Mouse (Mus musculus): ENCODE measurements around the gene Ak9.
"Not testable (repeated sequence)": the region's sequence is repeated elsewhere in the genome, so short reads cannot be mapped to it uniquely, and the experiment has no call there.

The Ak9 gene

GRCm38 (mm10) chr10:41332533-41333043 lies 28.8 kb downstream of the Ak9 start:
- no peak for DNase-seq

- no peak for DNase-seq
Measured at GRCm38 (mm10) chr10:41341346-41341745, 37.6 kb downstream of the Ak9 start.

DNA sequence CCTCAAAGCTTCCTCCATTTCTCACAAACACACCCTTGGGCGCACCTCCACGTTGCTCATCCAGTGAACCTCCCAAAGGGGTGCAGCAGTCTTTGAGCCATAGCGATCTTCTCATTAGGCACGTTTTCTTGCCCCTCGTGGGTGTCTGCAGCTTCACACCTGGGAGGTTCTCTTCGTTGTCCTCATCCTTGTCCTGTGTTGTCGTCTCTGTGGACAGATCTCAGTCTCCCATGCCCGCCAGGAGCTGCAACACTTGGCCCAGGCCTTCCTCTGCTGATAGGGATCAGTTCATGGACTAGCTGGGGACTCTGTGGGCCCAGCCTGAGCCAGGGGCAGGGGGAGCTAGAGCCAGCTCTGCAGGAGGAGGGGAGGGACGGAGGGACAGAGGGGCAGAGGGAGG lies 61.3 kb downstream of the Ak9 start:
- DNase-seq: no peak

DNA sequence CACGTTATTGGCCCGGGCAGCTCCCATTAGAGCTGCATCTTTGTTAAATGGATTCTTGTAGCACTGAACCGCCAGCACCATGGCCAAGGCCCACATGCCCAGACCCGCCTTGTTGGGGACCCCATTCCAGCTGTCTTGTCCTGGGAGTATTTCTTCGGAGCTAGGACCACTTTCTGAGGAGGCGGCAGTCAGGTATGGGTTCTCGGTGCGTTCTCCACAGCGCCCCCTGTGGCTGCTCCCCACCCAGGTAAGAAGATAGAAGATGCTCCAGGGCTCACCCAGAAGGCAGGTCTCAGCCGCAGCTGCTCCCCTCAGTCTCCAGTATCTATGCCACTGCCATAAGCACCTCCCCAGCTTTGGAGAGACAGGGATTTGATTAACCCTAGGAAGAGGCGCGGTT lies 76.7 kb downstream of the Ak9 start:
- no peak for DNase-seq

- DNase-seq: peak; percentile 22 to 39
Measured at GRCm38 (mm10) chr10:41385506-41386221, 81.9 kb downstream of the Ak9 start.

DNA sequence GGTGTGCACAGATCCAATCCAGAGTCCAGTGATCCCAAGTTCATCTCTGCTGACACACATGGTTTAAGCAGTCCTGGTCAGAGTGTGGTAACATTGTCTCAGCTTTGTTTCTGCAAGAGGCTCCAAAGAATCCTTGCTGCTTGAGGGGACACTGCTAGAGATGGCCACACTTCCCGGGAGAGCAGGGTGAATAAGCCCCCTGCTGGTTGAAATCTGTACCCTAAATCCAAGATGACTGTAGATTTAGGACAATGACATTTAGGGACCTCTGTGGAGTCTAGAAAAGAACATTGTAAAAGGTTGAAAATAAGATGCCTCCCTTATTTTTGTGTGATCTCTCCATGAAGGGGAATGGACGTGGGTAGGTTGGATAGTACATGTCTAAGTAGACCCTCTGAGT lies 89.8 kb downstream of the Ak9 start:
- DNase-seq: no peak

DNA sequence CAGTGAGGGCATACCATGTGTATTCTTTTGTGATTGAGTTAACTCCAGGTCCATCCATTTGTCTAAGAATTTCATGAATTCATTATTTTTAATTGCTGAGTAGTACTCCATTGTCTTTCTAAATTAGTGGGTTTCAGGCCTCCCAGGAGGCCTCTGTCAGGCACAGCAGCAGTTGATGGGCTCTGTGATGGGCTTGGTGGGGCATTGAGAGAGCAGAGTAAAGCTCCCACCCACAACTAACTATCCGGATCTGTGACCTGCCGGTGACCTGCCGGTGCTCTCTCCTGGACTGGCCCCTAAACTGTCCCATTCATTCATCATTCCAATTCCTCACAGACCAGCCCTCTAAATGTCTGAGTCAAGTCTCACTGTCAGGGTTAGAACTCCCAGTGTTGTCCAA lies 97.3 kb downstream of the Ak9 start:
- DNase-seq: no peak

- no peak for DNase-seq
Measured at GRCm38 (mm10) chr10:41403364-41403763, 99.6 kb downstream of the Ak9 start.

DNA sequence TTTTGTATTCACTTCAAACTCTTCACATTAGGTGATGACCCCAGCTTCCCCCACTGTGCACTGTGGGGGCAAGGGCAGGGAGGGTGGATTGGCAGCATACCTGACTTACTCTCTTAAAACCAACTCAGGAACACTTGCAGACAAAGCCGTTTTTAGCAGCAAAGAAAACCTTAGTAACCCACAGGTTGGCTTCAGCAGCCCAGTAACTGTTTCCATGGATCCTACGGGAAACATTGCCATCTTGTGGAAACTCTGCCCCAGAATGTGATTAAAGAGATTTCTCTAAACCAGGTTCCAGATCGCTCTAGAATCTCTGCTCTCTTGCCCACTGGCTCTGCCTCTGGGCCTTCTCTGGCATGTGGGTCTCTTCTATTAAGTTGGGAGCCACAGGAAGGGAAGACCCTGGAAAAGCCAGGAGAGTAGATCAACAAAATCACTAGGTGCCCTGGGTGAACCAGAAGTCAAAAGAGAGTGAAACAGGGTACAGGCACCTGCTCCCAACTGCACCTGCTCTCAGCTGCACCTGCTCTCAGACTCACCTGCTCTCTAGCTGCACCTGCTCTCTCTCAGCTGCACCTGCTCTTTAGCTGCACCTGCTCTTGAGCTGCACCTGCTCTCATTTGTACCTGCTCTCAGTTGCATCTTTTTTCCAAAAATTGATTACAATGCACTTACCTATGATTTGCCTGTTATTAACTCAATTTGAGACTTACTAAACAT lies 100.3 kb downstream of the Ak9 start:
- DNase-seq: peak in 1 of 2 experiments; percentile 23

DNA sequence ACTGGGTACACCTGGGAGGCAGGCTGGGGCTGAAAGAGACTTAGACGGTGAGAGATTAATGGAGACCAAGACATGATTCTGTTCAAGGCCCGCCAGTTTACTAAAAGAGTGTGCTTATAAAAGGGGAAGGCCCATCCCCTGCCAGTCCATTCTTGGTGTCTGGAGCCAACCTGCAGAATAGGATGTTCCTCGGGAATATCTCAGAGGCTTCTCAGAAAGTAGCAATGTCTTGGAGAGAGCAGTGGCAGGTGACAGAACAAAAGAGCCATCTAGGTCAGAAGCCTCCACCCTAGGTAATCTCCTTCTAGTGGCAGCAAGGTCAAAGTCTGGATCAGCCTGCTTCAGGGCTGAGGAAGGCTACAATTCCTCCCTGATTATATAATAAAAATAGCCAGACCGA lies 106.4 kb downstream of the Ak9 start:
- not testable (repeated sequence) for DNase-seq

DNA sequence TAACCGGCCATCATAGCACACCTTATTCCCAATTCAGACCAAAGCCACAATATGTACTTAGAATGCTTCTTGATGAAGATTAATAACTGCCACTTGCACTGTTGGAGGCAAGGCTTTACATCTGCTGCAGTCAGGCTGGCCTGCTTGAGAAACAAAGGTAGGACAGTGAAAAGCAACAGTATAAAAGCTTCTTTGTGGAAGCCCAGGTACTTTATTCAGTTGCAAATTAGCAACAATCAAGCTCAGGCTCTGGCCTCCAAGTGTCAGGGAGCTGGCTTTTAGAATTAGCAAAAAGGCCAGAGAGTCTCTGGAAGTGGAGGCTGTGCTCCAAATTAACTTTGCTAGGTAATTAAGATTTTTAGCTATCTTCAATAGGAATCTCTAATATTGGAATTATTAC lies 107.0 kb downstream of the Ak9 start:
- not testable (repeated sequence) for DNase-seq

GRCm38 (mm10) chr10:41413471-41413870 lies 109.7 kb downstream of the Ak9 start:
- not testable (repeated sequence) for DNase-seq

- DNase-seq: not testable (repeated sequence)
Measured at GRCm38 (mm10) chr10:41415368-41415767, 111.6 kb downstream of the Ak9 start.

GRCm38 (mm10) chr10:41420496-41421200 lies 116.9 kb downstream of the Ak9 start:
- DNase-seq: no peak

- no peak for DNase-seq
Measured at GRCm38 (mm10) chr10:41423681-41424080, 119.9 kb downstream of the Ak9 start.

DNA sequence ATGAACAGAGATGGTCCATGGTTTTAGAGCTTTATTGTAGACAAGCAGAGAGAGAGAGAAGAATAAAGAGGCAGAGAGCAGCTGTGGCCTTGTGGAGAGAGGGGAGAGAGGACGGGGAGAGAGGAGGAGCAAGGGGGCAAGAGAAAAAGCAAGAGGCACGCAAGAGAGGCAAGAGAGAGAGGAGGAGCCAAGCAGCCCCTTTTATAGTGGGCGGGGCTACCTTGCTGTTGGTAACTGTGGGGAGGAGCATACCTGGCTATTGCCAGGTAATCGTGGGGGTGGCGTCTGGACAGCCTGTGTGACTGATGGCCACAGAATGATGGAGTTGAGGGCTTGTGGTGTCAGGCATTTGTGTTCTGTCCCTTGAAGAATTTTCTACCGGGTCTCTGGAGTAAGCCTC lies 122.6 kb downstream of the Ak9 start:
- DNase-seq: no peak

DNA sequence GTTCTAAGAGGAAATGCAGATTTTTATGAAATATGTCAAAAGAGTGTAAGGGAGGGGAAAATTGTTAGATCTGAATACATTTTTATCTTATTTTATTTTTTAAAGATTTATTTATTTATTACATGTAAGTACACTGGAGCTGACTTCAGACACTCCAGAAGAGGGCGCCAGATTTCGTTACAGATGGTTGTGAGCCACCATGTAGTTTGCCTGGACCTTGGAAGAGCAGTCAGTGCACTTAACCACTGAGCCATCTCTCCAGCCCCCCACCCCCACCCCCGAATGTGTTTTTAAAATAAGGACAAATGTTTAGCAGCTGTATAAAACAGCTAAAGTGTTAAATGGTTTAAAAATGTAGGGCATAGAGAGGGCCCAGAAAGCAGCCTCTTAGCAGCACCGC lies 130.8 kb downstream of the Ak9 start:
- peak; percentile 72 to 85 for DNase-seq

GRCm38 (mm10) chr10:41435141-41435540 lies 131.4 kb downstream of the Ak9 start:
- DNase-seq: no peak

DNA sequence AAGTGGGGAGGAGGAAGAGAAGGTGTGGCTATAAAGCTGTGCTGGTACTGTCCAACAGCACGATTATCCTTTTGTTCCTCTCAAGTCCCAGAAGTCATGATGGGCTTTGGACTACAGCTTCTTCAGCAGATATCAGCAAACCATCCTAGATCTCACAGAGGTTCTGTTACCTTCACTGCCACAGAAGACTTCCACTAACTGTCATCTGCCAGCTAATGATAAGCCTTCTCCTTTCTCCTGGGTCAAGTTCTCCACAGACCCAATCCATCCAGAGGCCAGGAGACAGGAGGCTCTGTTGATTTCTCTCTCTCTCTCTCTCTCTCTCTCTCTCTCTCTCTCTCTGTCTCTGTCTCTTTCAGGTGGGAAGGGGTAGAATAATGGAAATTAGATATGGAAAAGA lies 144.4 kb downstream of the Ak9 start:
- DNase-seq: no peak

DNA sequence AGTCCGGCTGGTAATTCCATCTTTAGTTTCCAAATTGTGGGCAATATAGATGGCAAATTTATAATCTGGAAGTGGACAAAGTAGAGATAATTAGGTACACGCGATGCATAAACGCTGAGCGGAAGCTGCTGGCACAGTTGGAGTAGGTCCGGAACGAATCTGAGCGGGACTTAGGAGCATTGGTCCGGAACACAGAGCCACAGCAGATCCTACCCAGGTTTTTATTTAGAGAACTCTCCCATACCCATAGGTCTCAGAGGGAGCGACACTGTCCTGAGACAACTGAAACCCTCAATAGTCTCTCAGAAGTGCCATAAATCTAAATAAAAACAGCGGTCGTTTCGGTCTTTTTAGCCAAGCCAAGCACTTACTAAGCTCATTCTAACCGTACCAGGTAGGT lies 145.9 kb downstream of the Ak9 start:
- DNase-seq: peak; percentile 43 to 63

DNA sequence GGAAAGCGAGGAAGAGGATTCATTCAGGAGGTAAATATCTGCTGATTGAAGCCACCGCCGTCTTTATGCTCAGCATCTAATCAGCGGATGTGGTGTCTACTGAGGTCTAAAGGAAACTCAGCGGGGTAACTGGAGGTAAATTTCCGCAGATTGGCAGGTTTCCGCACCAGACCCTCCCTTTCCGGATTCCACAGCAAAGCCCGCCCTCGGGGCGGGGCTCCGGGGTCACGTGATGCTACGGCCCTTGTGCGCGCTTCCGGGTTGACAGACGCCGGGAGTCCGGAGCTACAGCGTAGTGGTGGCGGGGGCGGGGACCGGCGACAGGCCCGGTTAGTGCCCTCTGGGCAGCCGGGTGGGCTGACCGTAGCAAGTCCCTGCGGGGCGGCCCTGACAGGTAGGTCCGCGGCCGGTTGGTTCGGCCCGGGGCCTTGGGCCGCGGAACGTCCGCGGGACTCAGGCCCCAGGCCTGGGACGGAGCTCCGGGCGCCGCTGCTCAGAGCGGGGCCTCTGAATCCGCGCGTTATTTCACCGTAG lies 146.4 kb downstream of the Ak9 start, which contains the start of gene Zbtb24:
Gene Zbtb24 (plus strand): TSS at position 247 of the 534 bp plus-strand sequence.
- DNase-seq: peak; percentile 96 to 99

- DNase-seq: no peak
Measured at GRCm38 (mm10) chr10:41450780-41451522, 147.2 kb downstream of the Ak9 start.

All from kidney, postnatal 36 days (tissue).